Mouse (Mus musculus) cerebellum, adult 9-10 months (tissue): Measurements from ENCODE around the gene Best1.

Experiments
- DNase-seq: peaks from one replicate; pipeline ENCODE4 v3.0.0; 2022

Best1 gene

DNA sequence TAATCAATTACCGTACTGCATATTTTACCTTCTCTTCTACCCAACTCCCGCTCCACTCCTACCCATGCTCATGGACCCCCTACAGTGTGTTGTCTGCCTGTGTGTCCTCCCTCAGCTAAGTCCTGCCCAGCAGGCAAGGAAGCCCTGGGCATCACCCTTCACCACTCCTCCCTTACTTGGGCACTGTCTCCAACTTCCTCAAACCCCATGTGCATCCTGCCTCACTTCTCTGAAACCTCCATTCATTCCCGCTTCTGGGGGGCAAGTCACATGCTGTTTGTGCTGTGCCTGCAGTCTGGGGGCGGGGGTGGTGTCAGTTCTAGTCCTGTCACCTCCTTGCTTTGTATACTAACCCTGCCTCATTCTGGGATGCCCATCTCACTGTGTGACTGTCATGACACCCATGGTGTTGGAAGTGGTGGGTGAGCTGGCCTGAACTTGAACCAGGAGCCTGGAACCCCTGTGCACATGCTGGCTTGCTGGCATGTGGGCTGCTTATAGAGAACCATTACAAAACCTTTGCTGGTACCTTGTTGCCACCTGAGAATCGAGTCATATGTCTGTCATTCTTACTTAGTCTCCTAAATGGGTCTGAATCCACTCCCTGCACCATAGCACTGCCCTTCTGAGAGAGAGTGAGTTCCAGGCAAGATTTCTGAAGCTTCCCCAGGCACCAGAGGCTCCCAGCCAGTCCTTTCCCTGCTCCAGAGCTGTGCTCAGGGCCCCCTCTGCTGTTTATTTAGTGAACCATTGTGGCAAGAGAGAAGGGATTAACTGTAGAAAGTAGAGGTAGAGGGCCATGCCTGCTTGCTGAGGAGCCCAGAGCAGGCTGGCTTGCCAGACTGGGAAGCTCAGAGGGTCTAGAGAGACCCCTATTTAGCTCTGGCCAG, 21.2 kb upstream of the Best1 start:
- no peak for DNase-seq

DNA sequence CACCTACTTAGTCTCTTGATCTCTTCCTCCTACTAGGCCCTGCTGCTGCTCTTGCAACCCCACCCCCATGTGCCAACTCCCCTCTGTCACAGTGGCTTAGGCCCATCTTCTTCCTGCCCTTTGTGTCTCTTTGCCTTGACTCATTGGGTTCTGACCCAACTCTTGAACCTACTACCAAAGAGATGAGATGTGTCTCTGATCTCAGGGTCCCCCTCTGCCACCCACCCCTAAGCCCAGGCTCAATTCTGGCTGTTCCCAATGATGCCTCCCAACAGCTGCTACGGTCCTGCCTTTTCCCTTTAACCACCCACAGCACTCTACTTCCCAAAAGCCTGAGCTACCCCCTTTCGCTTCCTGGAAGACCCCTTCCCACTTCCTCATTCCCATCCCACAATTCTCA, 20.5 kb upstream of the Best1 start:
- DNase-seq = no peak

DNA sequence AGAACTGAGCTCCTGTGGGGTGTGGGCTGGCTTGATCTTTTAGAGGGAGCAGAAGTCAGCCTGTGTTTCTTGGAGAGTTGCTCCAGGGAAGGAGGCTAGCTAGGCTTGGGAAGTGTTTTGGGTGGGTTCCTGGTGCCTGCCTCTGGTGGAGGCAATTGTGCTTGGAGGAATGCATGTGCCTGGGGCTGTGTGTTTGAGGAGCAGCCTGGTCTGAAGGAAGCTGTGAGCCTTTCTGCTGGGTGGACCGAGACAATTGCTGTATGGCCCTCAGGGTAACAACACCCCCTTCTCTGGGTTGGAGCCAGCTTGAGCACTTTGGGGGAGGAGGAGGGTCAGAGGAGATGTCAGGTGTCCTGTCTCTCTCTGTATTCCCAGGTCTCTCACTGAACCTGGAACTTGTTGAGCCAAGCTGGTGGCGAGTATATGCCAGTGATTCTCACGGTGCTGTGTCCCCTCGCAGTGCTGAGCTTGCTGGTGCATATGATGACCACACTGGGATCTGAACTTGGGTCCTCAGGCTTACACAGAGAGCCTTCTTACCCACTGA, 17.9 kb upstream of the Best1 start:
- no peak for DNase-seq

DNA sequence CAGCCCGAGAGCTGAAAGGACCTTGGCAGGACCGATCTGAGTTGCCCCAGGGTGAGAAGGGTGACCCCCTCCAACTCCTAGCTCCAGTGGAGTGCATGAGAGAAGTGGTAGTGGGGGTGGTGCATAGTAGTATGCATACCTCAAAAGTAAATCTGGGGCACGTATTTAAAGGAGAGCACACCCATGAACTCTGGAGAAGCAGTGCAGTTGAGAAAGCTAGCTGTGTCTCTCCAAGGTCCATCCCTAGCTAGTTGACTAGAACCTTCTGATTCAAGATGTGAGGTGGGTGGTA, 17.0 kb upstream of the Best1 start:
- no peak for DNase-seq

DNA sequence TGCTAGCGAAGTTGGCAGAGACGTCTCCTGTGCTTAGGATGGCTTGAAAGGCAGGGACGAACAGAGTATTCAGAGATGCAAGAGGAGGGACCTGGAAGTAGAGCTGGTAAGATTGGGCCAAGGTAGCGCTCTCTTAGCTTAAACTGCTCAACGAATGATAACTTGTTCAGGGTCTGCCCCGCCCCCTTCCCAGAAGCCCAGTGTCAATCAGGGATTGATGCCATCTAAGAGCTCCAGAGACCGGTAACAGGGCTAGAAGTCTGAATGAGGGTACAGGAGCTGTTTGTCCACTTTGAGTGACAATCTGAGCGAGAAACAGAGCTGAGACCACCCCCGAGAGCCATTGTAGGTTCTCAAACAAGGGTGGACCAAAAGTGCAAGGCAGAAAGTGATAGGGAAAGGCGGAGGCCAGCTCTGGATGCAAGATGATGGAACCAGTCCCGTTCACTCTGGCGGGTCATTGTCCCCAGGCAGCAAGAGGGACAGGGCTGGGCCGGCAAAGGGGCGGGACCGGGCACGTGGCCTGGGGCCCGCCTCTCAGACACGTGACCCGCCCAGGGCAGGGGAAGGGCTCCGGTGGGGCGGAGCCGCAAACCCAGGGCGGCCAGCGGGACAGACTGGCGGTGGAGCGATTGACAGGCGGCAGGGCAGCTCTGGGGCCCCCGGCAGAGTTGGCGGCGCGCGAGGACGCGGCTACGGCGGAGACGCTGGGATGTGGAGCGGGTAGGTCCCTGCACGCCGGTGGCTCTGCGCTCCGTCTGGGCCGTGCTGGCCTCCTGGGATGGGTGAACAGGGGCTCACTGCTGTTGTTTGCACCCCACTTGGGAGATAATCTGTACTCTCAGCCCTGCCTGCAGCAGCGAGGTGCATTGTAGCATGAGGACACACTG, 16.4 kb upstream of the Best1 start:
- peak; percentile 75 for DNase-seq

DNA sequence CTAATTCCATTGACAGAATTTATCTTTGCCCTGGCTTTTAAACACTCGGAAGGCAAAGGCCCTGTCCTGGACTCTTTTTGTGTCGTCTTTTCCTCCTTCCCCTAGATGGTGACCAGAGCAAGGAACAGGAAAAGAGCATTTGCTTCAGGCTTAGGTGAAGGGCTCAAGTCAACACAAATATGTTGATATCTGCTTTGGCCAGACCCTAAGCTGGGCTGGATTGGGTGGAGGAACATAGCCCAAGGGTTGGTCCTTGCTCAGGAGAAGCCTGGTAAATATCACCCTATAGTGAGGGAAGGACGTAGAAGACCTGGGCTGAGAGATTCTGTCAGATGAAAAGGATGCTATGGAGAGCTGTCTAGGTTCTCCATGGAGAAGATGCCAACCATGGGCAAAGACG, 14.7 kb upstream of the Best1 start:
- DNase-seq = no peak

DNA sequence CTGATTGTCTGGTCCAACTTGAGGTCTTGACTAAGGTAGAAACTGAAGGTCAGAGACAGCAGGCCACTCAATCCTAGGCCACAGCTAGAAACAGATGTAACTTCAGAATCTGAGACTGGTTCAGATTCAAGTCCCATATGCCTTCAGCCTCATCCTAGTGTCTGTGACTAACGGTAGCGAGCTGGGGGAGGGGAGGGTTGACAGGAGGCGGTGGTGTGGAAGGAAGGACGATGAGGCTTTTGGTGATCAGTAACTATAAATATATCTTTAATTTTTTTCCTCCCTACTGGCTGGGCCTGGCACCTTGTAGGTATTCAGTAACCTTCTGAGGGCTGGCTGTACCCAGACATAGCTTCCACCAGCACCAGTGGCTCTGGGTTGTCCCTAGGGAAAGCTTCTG, 14.0 kb upstream of the Best1 start:
- DNase-seq = no peak

DNA sequence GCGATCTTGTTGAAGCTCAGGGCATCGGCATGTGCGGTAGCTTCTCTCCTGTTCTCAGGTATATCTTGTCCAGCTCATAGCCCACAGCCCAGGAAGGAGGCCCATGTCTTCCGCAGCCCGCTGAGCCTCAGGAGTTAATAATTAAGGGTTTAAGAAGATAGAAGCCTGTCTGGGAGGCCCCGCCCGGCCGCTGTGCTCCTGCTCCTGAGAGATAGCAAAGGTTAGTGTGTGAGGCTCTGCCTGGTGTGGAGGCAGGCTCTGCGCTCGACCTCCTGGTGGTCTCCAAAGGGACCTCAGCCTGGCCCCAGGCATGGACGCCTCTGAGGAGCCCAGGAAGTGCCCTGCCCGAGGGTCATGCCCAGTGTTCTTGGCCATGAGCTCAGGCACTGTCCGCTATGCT, 13.4 kb upstream of the Best1 start:
- no peak for DNase-seq

DNA sequence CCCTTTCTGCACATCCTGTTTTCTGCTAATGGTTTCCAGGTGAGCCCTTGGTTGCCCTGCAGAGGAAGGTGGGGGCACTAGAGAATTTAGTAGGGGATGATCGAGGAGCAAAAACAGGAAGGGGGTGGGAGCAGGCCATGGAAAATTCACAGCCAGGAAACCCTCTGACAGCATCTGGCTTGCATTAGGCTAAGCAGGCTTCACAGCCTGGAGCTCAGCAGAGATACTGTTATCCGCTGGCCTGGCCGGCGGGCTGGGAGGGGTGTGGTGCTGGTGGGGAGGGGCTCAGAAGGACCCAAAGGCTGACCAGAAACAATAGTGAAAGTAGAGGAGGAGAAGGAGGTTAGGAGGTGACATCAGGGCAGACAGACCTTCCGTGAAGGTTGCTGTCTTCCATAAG, 12.5 kb upstream of the Best1 start:
- no peak for DNase-seq

DNA sequence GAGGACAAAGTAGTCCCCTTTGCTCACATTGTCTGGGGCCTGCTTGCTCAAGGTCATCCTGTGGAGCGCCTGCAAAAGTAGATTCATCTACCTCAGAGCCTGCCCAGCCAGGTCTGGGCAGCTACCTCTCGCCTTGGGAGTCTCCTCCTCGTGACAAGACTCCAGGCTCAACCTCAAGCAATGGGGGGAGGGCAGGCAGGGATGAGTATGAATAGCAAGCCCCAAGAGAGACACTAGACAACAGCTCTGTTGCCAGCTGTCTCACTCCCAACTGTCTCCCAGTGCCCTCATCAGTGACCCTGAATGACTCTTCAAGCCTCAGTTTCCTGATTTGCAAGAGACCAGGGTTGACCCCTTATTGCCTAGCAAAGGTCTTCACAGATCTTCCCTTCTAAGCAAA, 11.9 kb upstream of the Best1 start:
- no peak for DNase-seq

DNA sequence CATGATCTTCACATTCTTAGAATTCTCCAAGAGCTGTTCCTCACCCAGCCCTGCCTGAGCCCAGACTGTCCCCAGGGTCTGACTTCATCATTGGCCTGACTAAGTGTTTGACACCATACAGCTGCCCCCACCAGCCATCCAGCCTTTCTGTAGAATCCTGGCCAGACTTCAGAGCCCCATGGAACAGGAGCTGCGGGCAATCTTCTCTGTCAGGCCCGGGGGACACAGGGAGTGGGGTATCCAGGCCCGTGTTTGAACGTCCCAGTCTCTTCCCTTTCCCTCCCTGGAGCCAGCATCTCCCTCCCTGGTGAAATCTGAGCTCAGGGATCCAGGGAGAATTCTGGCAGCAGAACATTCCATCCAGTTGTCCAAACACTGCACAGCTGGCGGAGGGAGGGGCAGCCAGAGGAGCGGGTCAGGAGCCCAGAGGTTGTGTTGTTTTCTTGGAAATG, 11.4 kb upstream of the Best1 start:
- no peak for DNase-seq

DNA sequence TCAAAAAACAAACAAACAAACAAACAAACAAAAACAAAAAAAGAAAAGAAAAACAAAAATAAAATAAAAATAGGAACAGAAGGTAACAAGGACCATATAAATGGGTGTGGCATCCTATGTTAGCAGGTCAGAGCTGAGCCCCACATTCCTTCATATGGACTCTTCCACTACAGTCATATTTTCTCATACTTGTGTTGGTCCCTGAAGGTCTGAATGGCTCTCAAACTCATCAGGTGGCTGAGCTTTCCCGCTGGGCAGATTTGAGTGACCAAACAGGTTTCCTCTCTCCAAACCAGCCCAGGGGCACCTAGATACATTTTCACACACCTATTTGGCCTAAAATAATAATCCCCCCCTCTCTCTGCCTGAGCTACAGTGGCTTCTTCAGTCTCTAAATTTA, 10.0 kb upstream of the Best1 start:
- no peak for DNase-seq

DNA sequence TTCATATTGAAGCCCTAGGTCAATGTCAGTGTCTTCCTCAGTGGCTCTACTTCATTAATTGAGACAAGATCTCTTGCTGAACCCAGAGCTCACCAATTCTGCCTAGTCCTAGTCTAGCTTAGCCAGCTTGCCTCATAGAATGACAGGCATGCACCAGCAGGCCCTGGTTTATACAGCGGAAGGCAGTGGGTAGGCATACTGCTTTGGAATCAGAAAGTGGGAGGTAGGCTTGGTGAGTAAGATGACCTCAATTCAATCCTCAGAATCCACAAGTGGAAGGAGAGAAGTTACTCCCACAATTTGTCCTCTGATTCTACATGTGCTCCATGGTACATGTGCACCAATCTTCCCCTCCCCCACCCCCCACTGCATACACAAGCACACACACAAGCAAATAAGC, 2.3 kb upstream of the Best1 start:
- DNase-seq = no peak

DNA sequence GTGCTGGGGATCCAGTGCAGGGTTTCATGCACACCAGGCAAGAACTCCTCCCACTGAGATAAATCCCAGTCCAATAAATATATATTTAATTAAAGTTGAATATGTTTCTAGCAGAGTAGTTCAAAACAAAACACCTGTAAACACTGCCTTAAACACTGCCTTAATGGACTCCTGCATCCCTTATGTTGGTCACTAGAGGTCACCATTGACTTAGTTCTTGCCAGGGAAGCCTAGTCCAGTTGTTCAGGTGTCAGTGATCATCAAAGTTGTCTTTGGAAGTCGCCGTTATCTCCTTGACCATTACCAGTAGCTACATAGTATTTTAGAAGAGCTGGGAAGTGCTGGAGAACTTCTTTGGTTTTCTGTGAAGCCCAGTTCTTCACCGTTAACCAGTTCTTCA, 1.1 kb downstream of the Best1 start:
- no peak for DNase-seq

DNA sequence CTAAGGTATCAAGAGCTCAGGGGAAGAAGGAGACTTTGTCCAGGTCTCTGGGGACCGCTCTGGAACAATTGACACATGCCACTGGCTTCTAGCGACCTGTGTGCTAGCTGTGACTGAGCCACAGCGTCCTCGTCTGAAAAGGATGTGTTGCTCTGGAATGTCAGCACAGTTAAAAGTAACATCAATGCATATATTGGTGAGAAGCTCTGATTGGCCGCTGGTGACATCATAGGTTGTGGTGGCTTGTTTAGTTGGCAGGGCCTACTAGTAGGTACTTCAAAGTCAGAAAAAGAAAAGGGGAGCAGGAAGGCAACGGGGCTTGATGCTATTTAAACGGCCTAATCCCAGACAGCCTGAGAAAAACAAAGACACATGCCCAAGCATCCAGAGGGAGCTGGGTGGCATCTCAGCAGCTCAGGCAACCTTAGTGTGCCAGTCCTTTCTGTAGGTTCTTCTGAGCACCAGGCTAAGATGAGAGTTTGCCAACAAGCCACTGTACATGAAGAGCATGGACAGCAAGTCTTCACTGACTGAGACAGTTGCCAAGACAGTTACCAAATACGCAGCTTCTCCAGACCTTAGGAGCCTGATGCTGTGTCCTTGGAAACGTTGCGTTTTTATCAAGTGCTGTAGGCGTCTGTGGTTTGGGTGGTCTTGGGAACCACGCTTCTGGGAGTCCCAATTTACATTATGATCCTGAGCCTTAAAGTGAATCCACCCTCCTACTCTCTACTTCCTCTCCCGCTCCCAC, 2.5 kb downstream of the Best1 start:
- DNase-seq = no peak

DNA sequence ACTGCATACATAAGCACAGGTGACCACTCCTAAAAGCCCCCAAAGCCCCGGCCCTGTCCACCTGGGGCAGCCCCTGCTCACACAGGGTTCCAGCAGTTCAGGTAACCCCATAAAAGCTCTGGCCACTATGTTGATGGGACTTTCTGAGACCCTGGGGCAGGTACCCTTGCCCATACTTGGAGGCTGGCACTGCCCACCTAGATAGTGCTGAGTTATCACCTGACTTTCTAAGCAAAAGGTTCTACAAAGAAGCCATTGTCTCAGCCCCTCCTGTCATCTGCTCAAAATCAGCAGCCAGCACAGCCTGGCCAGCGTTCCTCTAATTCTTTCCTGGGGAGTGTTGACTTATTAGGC, 3.4 kb downstream of the Best1 start:
- no peak for DNase-seq

DNA sequence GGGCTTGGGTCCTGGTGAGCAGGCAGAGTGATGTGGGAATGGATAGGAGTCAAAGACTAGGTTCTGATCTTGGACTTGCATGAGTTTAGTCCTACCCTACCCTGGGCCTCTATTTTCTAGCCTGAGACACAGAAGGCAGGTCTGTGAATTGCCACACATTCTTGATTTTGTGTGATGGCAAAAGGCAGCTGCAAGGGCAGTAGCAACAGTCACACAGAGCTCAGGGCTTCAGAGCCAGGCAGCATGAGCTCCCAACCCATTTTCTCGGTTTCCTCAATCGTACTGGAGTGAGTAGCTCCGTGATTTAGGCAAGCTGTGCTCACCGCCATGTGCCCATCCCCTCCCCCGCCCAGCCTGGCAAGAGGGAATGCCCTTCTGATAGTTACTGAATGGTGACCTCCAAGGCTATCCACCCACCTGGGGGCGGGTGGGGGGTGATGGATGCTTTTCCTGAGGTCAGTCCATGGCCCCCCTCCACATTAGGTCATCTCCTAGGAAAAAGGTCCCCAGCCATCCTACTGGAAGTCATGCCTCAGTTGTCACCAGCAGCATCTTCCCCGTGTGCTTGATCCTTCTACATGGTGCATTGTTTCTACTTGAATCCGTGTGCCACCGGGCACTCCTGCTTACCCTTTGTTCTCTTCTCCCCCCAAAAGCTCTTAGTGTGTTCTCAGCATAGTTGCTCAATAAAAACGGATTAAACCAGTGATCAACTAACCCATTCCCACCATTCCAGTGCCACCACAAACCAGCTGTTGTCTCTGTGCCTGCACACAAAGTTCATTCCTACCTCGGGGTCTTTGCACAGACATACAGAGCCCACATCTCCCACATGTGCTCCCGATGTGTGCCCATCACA, 4.0 kb downstream of the Best1 start:
- no peak for DNase-seq

DNA sequence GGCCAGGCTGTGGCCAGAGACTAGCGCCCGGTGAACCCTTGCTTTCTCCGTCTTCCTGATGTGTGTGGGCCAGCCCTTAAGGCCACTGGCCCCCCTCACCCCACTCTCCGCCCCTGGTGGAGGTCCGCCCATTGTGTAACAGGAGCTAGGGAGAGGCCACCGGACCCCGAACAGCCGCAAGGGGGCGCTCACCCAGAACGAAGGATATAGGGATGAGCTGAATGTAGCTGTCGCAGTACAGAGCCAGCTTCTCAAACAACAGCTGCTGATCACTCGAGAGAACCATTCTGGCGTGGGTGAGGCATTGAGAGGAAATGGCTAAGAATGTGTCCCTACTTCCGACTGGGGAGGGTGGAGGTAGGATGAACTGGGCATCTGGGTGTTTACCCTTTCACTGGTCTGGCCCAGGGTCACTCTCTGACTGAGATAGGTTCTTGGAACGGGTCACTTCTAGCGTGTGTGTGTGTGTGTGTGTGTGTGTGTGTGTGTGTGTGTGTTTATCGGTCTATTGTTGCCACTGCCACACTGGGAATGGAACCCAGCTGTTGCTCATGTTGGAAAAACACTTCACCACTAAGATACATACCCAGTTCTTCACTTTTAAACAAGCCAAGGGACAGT, 8.3 kb downstream of the Best1 start:
- peak; percentile 87 for DNase-seq

DNA sequence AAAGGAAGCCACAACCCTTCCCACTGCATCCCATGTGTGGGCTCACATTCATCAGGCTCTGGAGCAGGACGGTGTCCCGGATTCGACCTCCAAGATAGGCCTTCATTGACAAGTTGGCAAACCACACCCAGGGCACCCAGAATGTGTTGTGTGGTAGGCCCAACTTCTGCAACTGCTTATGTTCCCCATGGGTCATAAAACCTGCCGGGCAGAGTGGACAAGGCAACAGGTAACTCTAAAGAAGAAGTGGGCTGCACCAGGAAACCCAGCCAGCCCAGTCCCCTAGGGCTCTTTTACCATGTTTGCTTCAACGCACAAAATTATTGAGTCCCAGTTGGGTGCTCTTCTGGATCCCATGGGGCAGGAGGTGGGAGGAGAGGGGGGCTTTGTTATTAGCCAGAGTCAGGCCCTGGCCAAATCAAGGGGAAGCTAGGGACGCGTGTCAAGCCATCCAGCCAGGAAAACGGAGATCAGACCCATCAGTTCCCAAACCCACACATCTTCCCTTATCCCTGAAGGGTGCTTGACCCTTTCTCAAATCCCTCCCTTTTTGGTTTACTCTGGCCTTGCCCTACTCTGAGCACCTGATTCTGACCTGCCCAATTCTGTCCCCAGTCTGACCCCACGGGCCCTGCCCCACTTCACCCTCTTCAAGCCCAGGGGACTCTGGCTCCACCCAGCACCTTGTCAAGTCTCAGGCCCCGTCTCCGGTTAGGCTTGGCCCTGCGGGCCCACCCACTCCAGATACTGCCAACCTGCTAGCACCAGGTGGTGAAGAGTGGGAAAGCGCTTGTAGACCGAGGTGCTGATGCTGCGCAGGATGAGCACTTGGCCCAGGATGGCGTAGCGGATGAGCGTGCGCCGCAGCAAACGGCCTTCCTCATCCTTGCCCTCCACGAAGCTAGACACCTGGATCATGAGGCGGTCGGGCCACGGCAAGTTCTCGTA, 9.1 kb downstream of the Best1 start:
- DNase-seq = peak; percentile 17

DNA sequence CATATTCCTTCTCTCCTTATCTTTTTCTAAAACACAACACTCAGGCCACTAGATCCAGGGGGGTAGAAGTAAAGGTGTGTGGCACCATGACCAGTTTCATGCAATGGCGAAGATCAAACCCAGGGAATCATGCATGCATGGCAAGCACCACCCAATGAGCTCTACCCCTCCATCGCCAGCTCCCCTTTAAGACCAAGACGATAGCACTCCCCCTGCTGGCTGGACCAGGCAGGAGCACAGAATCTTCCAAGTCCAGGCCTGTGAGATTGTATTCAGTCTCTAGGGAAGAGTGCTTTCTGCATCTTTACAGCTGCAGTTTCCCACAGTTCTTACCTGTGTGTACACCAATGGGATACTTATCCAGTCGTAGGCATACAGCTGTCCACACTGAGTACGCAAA, 10.1 kb downstream of the Best1 start:
- peak; percentile 68 for DNase-seq

DNA sequence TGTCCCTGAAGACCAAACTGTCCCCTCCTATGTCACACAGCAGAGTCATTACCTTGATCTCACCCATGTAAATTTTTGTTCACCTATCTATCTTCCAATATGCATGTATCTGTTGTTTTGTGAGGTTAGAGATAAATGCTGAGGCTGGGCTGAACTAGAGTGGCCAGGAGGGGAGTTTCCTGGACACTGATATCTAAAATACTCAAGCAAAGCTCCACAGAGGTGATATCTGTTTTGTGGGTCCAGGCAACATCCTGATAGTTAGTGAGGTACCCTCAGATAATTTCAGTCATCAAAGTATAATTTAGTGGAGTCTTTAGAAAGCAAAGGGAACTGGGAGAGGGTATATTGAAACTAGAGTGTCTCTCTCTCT, 11.6 kb downstream of the Best1 start:
- no peak for DNase-seq
